Mouse (Mus musculus) heart, embryonic 12.5 days (tissue): ENCODE results near the gene Fam169b. TPM values are rescaled to one million over a fixed set of nuclear protein-coding genes. Genes with fewer than 3 reads are reported as not detected.

Experiments used
- ATAC-seq: fragments of 200-750 bp; cut with Nextera tagmentation; 2 replicates; pipeline ENCODE4 v1.8.0; 2017; ENCODE audit warnings: moderate TSS enrichment, moderate library complexity; ENCODE audit not compliant: insufficient number of reproducible peaks, low FRiP score
- H3K27ac ChIP-seq: fragments of 300-500 bp; sonication (generic); 2 replicates; pipeline ENCODE4 v1.5.1; 2016; ENCODE audit warnings: mild to moderate bottlenecking, moderate library complexity; ENCODE audit not compliant: poor library complexity, severe bottlenecking
- H3K27me3 ChIP-seq: fragments of 300-500 bp; sonication (generic); replicated peaks from 2 replicates; pipeline ENCODE4 v1.6.1; 2016; ENCODE audit warnings: mild to moderate bottlenecking, moderate library complexity
- H3K36me3 ChIP-seq: fragments of 300-500 bp; sonication (generic); 2 replicates; pipeline ENCODE4 v1.6.1; 2016; ENCODE audit warnings: mild to moderate bottlenecking, moderate library complexity
- H3K4me1 ChIP-seq: fragments of 300-500 bp; sonication (generic); replicated peaks from 2 replicates; pipeline ENCODE4 v1.6.1; 2016; ENCODE audit warnings: mild to moderate bottlenecking
- H3K4me2 ChIP-seq: fragments of 300-500 bp; sonication (generic); 2 replicates; pipeline ENCODE4 v1.6.1; 2016; ENCODE audit warnings: mild to moderate bottlenecking, moderate library complexity
- H3K4me3 ChIP-seq: fragments of 300-500 bp; sonication (generic); 2 replicates; pipeline ENCODE4 v1.5.1; 2016; ENCODE audit warnings: mild to moderate bottlenecking
- H3K9ac ChIP-seq: fragments of 300-500 bp; sonication (generic); 2 replicates; pipeline ENCODE4 v1.6.1; 2016; ENCODE audit warnings: mild to moderate bottlenecking, moderate library complexity
- H3K9me3 ChIP-seq: fragments of 300-500 bp; sonication (generic); replicated peaks from 2 replicates; pipeline ENCODE4 v1.6.1; 2016; ENCODE audit warnings: mild to moderate bottlenecking, moderate library complexity
- WGBS: fragments of 180-500 bp; shearing (Covaris S2); methylation state at CpG from one replicate; pipeline ENCODE4 v1.1.7; 2016; 5-methylcytosine and 5-hydroxymethylcytosine counted together
- polyA plus RNA-seq: library from polyadenylated mRNA; unstranded; fragments of >200 nt; fragmentation: Nextera tagmentation; extraction: Ambion mirVana; gene quantifications from 2 replicates; pipeline ENCODE4 v1.2.1, GENCODE M21; 2016

Gene Fam169b
- polyA plus RNA-seq, 1 experiment from 2014 or later: 0.15 TPM

DNA sequence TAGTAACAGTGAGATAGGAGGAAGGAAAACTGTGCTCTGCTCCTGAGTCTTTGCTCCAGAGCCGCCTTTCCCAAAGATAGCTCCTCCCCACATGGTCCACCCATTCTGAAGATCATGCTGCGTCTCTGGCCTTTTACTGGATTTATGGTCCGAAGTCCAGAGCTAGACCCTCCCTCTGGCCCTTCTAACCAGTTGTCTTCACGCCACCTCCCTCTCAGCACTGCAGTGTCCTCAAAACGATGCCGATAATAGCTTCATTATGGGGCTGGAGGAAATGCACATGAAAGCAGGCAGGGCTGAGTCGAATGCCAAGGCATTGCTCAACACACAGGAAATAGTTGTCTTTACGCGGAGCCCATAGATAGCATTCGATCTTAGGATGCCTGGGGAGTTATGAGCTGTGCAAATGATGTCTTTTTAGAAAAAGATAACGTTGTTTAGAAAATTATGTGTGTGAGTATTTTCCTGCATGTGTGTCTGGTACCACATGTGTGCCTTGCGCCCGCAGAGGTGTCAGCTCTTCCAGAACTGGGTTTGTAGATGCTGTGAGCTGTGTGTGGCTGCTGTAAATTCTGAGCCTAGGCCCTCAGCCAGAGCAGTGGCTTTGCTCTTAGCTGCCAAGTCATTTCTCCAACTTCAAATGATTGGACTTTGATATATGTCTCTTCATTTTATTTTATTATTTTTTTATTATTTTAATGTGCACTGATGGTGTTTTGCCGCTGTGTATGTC lies 46.6 kb downstream of the Fam169b start:
- Histone ChIP-seq H3K36me3 (no peaks in the 10 kb centered on the region), H3K4me2 (no peak overlapping the region), H3K27ac (0 out of 2 replicates have a peak overlapping the region, but pooled peaks have one; percentile 13), H3K9me3 (no peaks in the 10 kb centered on the region), H3K4me1 (peaks cover 1% of the 10 kb centered on the region; the same call in 1 of the 2 replicates), H3K27me3 (no peaks in the 10 kb centered on the region), H3K4me3 (no peak overlapping the region), H3K9ac (no peak overlapping the region)
- ATAC-seq: peak; percentile 11; the same call in 1 of the 2 replicates
- 63% methylated on average over 14 of the region's 14 CpGs for WGBS

DNA sequence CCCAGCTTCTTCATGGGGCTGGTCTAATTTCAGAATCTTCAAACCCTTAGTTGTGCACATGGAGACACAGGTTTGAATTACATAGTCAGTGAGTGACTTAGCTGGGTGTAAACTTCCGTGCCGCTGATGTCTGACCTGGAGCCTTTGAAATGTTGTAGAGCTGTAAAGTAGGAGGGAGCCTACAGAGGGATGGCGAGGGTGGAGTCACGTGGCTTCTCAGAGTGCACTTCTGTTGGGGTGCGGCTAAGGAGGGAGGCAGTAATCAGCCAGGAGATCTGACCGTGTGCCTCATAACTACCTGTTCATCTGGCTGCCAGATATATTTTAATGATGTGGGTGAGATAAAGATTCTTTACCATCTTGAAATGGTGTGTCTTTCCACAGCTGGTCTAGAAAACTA lies 49.4 kb downstream of the Fam169b start:
- 81% methylated on average over 6 of the region's 6 CpGs for WGBS
- no peak for ATAC-seq

DNA sequence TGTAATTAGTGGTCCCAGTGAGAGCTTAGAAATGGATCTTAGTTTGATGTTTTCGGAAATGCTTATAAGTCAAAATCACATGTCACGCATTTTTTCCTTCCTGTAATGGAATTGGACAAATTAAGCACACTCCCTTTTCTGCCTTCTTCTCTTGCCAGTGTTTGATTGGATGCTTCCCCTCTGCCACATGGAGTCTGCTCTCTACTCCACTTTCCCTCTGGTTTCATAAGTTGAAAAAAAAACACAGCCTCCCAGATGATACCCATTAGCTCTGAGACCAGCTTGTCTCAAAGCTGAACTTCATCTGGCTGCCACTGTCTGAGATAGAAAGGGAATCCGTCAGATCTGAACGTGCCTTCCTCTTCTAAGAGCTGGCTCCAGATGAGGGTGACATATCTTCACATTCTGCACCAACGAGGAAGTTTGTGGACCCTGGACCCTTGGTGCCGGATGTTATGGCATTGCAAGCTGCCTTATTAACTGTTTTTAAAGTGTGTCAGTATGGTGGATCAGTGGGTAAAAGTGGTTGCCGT lies 52.6 kb downstream of the Fam169b start:
- no peaks in the 10 kb centered on the region for H3K27me3 ChIP-seq
- no peak overlapping the region for H3K9ac ChIP-seq
- ATAC-seq: no peak
- 76% methylated on average over 7 of the region's 7 CpGs for WGBS
- H3K27ac ChIP-seq: no peak overlapping the region
- H3K4me2 ChIP-seq: no peak overlapping the region
- no peak overlapping the region for H3K4me3 ChIP-seq
- H3K9me3 ChIP-seq: no peaks in the 10 kb centered on the region
- H3K4me1 ChIP-seq: no peaks in the 10 kb centered on the region
- H3K36me3 ChIP-seq: no peaks in the 10 kb centered on the region

More for the DNA sequence above, 49.4 kb downstream of the Fam169b start:
- no peaks in the 10 kb centered on the region for H3K9me3 ChIP-seq
- H3K9ac ChIP-seq: no peak overlapping the region
- no peaks in the 10 kb centered on the region; the same call in 1 of the 2 replicates for H3K4me1 ChIP-seq
- H3K27me3 ChIP-seq: no peaks in the 10 kb centered on the region
- H3K27ac ChIP-seq: no peak overlapping the region
- no peak overlapping the region for H3K4me3 ChIP-seq
- H3K36me3 ChIP-seq: no peaks in the 10 kb centered on the region
- H3K4me2 ChIP-seq: no peak overlapping the region

DNA sequence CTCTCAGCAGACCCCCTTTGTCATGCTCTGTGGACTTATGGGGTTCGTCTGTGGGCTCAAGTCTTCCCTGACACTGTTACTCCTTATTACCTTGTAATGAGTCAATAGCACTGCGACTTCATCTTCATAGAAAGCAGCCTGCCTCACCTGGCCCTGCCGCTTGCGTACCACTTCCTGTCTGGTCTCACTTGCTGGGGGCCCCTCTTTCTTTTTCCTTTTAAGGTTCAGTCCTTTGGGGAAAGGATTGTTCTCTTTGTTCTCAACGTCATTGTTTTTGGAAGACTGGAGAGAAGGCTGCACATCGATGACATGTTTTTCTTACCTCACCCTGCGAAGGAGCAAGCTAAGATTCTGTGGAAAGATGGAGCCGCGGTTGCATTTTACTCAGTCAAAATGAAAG lies 55.4 kb downstream of the Fam169b start:
- no peaks in the 10 kb centered on the region for H3K4me1 ChIP-seq
- 78% methylated on average over 9 of the region's 9 CpGs for WGBS
- H3K4me3 ChIP-seq: no peak overlapping the region
- 0 out of 2 replicates have a peak, but pooled peaks cover 2% of the 10 kb centered on the region for H3K9me3 ChIP-seq
- no peaks in the 10 kb centered on the region for H3K27me3 ChIP-seq
- no peak overlapping the region for H3K9ac ChIP-seq
- no peak overlapping the region for H3K27ac ChIP-seq
- no peak overlapping the region for H3K4me2 ChIP-seq
- ATAC-seq: no peak
- H3K36me3 ChIP-seq: no peaks in the 10 kb centered on the region

DNA sequence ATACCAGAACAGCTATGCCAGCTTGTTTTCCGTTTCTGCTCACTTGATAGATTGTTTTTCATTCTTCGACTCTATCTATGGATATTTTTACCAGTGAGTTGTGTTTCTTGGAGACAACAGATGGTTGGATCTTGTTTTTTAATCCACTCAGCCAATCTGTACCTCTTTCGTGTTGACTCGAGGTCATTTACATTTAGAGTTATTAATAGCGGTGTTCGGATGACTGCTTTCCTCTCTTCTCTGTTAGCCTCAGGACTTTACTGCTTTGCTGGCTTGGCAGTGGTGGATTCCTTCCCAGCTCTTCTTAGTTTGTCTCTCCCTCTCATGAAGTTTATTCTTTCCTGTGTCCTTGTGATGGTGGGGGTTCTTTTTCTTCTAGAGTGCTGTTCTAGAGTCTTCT lies 59.2 kb downstream of the Fam169b start:
- 79% methylated on average over 6 of the region's 6 CpGs for WGBS
- no peaks in the 10 kb centered on the region for H3K36me3 ChIP-seq
- H3K4me1 ChIP-seq: no peaks in the 10 kb centered on the region
- no peak overlapping the region for H3K4me2 ChIP-seq
- no peak overlapping the region for H3K9ac ChIP-seq
- H3K27me3 ChIP-seq: no peaks in the 10 kb centered on the region
- no peak overlapping the region for H3K4me3 ChIP-seq
- no peak for ATAC-seq
- no peak overlapping the region for H3K27ac ChIP-seq
- 0 out of 2 replicates have a peak, but pooled peaks cover 2% of the 10 kb centered on the region for H3K9me3 ChIP-seq

DNA sequence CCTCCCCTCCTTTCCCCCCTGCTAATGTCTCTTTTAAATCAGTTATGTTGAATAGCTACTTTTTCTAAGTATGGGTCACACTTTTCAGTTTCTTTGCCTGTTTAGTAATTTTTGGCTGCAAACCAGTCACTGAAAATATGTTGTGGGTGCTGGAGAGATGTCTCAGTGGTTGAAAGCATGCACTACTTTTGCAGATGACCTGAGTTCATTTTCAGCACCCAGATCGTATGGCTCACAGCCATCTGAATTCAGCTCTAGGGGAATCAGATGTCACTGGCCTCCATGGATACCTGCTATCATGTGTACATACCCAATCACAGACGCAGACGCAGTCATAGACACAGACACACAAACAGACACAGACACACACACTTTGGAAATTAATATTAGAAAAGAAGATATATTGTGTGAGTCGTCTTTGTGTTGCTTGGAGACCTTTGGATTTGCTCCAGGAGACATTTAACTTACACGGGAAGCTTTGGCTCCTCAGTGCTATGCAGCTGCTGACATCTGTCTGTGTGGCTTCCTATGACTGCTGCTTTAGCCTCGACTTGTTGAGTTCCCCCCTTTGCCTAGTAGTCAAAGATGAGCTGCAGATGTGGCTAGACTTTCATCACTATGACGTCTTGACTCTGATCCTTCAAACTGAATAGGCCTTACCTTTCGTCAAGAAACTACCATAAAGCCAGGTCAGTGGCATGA lies 63.6 kb downstream of the Fam169b start:
- Histone ChIP-seq H3K9ac (no peak overlapping the region), H3K9me3 (0 out of 2 replicates have a peak, but pooled peaks cover 2% of the 10 kb centered on the region), H3K36me3 (no peaks in the 10 kb centered on the region), H3K27me3 (no peaks in the 10 kb centered on the region), H3K4me2 (no peak overlapping the region), H3K27ac (no peak overlapping the region), H3K4me3 (no peak overlapping the region), H3K4me1 (no peaks in the 10 kb centered on the region)
- no peak for ATAC-seq
- 68% methylated on average over 8 of the region's 8 CpGs for WGBS

DNA sequence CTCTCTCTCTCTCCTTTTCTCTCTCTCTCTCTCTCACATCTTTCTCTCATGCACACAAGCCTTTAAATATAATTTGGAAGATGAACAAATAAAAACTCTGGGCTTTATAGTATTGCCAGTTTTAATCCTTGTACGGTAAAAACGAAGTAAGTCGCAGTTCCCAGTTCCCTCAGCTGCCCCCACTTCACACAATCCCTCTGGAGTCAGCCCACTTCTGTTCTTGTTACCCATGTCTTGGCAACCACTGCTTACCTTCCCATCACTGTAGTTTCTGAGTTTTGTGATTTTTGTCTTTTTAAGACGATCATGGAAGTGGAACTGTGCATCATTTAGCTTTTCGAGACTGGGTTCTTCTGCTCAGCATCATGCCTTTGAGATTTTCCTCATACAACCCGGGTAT lies 65.0 kb downstream of the Fam169b start:
- H3K4me2 ChIP-seq: no peak overlapping the region
- H3K4me3 ChIP-seq: no peak overlapping the region
- H3K9ac ChIP-seq: no peak overlapping the region
- H3K27ac ChIP-seq: no peak overlapping the region
- no peaks in the 10 kb centered on the region for H3K27me3 ChIP-seq
- no peak for ATAC-seq
- no peaks in the 10 kb centered on the region for H3K9me3 ChIP-seq
- 82% methylated on average over 6 of the region's 6 CpGs for WGBS
- H3K36me3 ChIP-seq: no peaks in the 10 kb centered on the region
- H3K4me1 ChIP-seq: no peaks in the 10 kb centered on the region

DNA sequence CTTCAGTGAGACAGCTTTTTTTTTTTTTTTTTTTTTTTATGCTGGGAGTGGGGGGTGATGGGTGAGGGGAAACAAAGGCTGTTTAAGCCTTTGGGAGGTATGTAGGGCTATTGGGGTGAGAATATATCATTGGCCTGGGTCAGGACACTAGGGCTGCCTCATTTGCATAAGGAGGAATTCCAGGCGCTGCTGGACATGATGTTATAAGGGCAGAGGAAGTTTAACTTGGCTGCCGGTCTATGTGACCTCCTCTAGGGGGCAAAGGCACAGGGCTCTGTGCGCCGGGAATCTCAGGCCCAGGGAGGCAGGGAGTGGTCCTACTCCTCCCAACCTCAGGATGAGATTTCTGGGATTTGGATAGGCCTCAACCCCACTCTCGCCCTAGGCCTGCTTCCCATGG lies 70.9 kb downstream of the Fam169b start:
- H3K4me2 ChIP-seq: no peak overlapping the region
- H3K27me3 ChIP-seq: no peaks in the 10 kb centered on the region
- no peak overlapping the region for H3K27ac ChIP-seq
- H3K4me1 ChIP-seq: no peaks in the 10 kb centered on the region
- no peak for ATAC-seq
- no peak overlapping the region for H3K4me3 ChIP-seq
- H3K9me3 ChIP-seq: no peaks in the 10 kb centered on the region
- H3K9ac ChIP-seq: no peak overlapping the region
- H3K36me3 ChIP-seq: no peaks in the 10 kb centered on the region
- 43% methylated on average over 5 of the region's 5 CpGs for WGBS

DNA sequence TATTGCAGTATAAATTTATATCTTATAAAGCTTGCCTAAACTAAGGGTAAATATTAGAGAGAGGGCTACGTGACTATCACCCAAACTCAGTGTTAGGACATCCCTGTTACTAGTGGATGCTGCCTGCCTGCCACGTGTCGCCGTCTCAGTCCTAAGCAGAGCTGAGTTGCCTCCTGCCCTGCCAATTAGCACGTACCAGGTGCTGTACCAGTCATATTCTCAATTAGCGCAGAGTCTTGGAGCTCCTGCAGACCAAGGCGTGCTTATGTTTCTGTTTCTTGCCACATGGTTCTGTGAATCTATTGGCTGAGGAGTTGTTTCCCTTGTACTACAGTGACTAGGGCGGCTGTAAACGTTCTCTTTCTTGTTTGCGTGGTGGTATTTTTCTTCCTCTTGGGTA lies 72.3 kb downstream of the Fam169b start:
- 84% methylated on average over 10 of the region's 10 CpGs for WGBS

DNA sequence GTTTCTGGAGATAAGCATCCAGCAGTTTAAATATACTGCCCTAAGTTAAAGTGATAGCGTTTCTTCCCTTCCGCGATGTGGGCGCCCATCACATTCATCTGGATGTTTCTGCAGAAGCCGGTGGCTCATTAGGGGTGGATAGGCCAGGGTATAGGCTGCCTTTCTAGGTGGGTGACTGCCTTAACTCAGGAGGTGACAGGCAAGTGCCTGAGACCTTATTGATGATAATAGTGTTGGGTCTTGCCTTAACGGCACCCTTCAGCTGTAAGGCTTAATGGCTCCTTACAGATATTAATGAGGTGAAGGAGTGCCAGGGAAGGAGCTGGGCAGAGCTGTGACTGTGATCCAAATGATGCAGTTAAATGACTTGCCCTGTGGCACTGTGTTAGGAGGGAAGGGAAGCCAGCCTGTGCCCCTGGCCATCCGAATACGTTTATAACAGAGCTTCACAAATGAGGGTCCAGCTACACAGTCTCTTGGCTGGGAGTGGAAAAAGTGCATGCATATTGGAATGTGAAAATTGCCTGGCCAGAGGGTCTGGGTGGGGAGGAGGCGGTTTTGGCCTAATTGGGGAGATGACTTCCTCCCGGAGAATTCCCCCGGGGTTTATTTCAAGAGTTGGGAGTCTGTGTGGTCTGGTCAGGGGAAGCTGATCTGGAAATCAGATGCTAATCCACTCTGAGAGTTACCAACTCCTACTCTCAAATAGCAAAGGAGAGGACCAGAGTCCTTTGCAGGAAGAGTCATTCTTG lies 81.9 kb downstream of the Fam169b start:
- ATAC-seq: no peak
- H3K4me3 ChIP-seq: no peak overlapping the region
- H3K36me3 ChIP-seq: no peaks in the 10 kb centered on the region
- H3K4me1 ChIP-seq: no peaks in the 10 kb centered on the region
- H3K27me3 ChIP-seq: peaks cover 16% of the 10 kb centered on the region
- no peak overlapping the region for H3K27ac ChIP-seq
- H3K9ac ChIP-seq: no peak overlapping the region
- H3K4me2 ChIP-seq: no peak overlapping the region
- 0 out of 2 replicates have a peak, but pooled peaks cover 3% of the 10 kb centered on the region for H3K9me3 ChIP-seq
- WGBS: 71% methylated on average over 11 of the region's 11 CpGs

More for the DNA sequence above, 72.3 kb downstream of the Fam169b start:
- ATAC-seq: no peak
- no peaks in the 10 kb centered on the region for H3K36me3 ChIP-seq
- H3K4me1 ChIP-seq: no peaks in the 10 kb centered on the region
- H3K4me3 ChIP-seq: no peak overlapping the region
- H3K4me2 ChIP-seq: no peak overlapping the region
- no peak overlapping the region for H3K9ac ChIP-seq
- H3K27me3 ChIP-seq: no peaks in the 10 kb centered on the region
- H3K27ac ChIP-seq: no peak overlapping the region
- H3K9me3 ChIP-seq: 0 out of 2 replicates have a peak, but pooled peaks cover 3% of the 10 kb centered on the region

DNA sequence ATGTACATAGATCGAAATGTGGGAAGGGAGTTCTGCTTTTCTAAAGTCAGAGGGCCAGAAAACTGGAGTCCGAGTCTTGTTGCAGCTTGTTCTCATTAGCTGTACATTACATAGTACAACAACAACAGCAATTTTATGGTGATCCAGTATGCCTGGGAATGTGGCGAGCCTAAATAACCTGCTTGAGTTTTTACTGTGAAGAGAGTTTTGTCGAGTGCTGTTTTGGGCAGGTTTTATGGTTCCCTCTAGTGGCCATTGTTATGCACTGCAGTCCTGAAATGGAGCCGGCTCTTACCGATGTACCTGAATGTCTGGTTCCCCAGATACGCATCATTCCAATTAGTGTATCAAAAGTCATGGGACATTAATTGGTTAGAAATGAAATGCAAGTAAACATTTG lies 83.8 kb downstream of the Fam169b start:
- no peak for ATAC-seq
- WGBS: 21% methylated on average over 7 of the region's 7 CpGs
- H3K27ac ChIP-seq: no peak overlapping the region

More for the DNA sequence above, 83.8 kb downstream of the Fam169b start:
- Histone ChIP-seq H3K36me3 (no peaks in the 10 kb centered on the region), H3K4me1 (no peaks in the 10 kb centered on the region), H3K9ac (no peak overlapping the region), H3K4me2 (no peak overlapping the region), H3K4me3 (no peak overlapping the region), H3K27me3 (peaks cover 16% of the 10 kb centered on the region), H3K9me3 (0 out of 2 replicates have a peak, but pooled peaks cover under 1% of the 10 kb centered on the region)
